Mouse (Mus musculus): ENCODE measurements around the gene Olfr672.
"Not testable (repeated sequence)": the region's sequence is repeated elsewhere in the genome, so short reads cannot be mapped to it uniquely, and the experiment has no call there.

The Olfr672 gene

DNA sequence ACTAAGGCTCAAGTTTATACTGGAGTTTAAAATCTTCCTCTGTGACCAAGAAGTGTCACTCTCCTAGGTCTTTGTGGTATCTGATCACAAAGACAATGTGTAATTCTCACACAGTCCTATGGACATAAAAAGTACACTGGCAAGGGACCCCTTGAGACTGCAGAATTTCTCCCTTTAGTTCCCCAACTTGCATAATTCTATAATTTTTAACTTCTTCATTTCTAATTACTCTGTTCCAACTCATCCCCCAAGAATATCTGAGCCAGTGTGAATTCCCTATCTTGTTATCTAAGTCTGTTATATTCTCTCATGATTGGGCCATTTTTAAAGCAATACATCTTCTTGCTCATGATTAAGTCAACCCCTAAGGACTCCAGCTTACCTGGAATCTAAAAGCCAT, at the start of gene Olfr672:
TSS of gene Olfr672 (minus strand) at position 101 of the 400 bp plus-strand sequence.
- no peak for DNase-seq (ENCODE audit: low spot score)

DNA sequence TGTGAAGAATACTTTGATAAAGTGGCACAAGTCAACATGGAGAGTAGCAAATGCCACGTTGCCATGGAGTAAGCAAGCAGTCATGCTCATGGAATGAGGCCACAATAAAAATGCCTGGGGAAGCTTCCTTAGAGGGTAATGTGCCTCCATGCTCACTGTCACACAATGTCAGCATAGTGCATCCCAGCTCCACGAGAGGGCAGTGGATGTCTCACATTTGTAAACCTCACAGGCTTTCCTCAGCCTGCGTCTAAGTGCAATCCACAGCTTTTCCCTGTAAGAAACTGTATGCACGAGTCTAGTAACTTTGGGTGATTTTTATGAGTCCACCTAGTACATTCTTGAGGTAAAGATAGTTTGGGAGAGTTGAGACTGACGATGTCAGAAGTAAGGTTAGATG, 32.0 kb upstream of the Olfr672 start:
- not testable (repeated sequence) for DNase-seq (ENCODE audit: low spot score)

DNA sequence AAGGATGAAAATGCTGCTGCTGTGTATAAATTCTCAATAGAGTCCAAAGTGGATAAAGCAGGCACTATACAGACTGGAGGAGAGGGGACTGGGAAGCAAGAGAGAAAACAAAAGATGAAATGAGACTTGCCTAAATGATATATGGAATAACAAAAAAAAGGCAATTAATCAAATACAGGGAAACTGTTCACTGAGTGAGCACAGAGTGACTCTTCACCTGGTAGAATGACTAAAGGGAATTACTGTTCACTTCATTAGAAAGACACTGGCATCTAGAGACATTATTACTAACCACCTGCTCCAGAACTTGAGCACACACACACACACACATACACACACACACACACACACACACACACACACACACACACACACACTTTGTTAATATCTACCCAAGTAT, 30.6 kb upstream of the Olfr672 start, which contains the start of gene Olfr676:
TSS of gene Olfr676 (plus strand) at position 301 of the 400 bp plus-strand sequence.
- no peak for DNase-seq (ENCODE audit: low spot score)

DNA sequence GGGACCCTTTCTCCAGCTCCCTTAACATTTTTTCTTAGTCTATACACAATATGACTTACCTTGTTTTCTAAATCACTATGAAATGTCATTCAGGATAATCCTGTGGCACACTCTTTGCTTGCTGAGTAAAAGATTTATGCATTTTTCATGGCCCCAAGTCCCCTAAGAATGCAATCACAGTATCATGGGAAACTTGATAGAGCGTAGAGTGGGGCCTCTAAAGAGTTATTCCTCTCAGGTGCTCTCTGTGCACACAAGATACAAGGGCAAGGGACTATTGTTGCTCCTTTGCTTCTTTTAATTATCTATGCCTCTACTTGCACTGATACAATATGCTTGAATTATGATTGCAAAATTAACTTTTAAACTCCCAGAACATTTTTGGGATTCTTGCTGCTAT, 26.5 kb upstream of the Olfr672 start, which contains the start of gene Olfr675:
TSS of gene Olfr675 (minus strand) at position 101 of the 400 bp plus-strand sequence.
- DNase-seq (ENCODE audit: low spot score) = no peak

DNA sequence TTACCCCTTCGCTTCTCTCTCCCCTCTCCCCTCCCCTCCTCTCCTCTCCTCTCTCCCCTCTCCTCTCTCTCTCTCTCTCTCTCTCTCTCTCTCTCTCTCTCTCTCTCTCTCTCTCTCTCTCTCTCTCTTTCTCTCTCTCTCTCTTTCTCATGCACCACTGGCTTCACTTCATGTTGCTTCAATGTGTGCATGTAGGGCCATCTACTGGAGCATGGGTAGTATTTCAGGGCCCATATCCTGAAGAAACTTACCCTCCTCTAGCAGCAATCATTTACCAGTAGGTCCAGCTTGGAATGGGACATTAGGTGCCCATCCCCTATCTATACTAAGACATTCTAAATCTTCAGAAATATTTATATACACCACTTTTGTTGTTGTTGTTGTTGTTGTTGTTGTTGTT, 20.7 kb upstream of the Olfr672 start:
- no peak for DNase-seq (ENCODE audit: low spot score)

DNA sequence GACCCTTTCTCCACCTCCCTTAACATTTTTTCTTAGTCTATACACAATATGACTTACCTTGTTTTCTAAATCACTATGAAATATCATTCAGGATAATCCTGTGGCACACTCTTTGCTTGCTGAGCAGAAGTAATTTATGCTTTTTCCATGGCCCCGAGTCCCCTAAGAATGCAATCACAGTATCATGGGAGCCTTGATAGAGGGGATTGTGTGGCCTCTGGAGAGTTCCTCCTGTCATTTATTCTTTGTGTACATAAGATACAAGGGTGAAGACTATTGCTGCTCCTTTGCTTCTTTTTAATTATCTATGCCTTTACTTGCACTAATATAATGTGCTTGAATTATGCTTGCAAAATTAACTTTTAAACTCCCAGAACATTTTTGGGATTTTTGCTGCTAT, 22.8 kb downstream of the Olfr672 start, which contains the start of gene Olfr671:
TSS of gene Olfr671 (minus strand) at position 101 of the 400 bp plus-strand sequence.
- no peak for DNase-seq (ENCODE audit: low spot score)

DNA sequence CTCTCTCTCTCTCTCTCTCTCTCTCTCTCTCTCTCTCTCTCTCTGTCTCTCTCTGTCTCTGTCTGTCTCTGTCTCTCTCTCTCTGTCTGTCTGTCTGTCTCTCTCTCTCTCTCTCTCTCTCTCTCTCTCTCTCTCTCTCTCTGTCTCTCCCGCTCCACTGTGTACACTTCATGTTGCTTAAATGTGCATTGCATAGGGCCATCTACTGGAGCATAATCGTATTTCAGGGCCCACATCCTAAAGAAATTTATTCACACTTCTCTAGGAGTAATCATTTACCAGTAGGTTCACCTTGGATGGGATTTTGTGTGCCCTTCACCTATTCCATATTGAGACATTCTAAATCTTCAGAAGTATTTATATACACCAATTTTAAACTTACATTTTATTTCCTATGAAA, 29.3 kb downstream of the Olfr672 start:
- not testable (repeated sequence) for DNase-seq (ENCODE audit: low spot score)

DNA sequence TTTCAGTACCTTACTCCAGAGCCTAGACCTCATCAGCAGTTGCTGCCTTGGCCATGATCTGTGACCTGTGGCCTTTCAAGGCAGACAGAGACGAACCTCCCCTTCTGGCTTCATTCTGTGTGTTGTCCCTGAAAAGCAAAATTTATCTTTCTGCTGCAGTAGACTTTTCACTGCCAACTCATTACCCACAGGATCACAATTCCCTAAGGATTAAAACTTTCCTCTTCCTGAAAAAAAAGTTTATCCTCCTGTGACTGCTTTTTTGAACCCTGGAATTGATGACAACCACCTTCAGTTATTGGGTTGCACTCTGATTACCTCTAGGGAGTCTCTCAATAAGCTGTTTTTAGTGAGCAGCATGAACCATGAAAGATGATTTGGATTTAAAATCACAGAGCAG, 39.3 kb downstream of the Olfr672 start, which contains the start of gene Olfr670:
TSS of gene Olfr670 (minus strand) at position 101 of the 400 bp plus-strand sequence.
- DNase-seq (ENCODE audit: low spot score) = no peak

DNA sequence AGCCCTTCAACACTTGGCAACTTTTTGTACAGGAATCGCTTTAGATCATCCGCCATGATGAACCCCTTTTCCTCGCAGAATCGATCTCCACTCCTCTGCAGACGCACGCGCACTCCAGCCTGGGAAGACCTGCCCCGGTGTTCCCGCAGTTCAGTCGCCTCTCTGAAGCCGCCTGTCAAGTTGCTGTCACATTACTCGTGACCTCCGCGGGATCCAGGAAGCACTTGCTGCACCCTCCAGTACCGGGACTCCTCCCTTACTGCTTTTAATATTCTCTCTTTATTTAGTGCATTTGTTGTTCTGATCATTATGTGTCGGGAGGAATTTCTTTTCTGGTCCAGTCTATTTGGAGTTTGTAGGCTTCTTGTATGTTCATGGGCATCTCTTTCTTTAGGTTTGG, 51.6 kb downstream of the Olfr672 start:
- DNase-seq (ENCODE audit: low spot score) = not testable (repeated sequence)
